Mouse (Mus musculus) liver, embryonic 12.5 days (tissue): Measurements from ENCODE around the gene Rasef. TPM values are rescaled to one million over a fixed set of nuclear protein-coding genes. Genes with fewer than 3 reads are reported as not detected.
"Not testable (repeated sequence)": the region's sequence is repeated elsewhere in the genome, so short reads cannot be mapped to it uniquely, and the experiment has no call there.

Experiments used
- ATAC-seq: fragments of 200-750 bp; cut with Nextera tagmentation; 2 replicates; pipeline ENCODE4 v1.8.0; 2017; ENCODE audit warnings: moderate number of reproducible peaks, mild to moderate bottlenecking, moderate library complexity
- H3K27ac ChIP-seq: fragments of 300-500 bp; sonication (generic); 2 replicates; pipeline ENCODE4 v1.5.1; 2016; ENCODE audit warnings: mild to moderate bottlenecking
- H3K27me3 ChIP-seq: fragments of 300-500 bp; sonication (generic); replicated peaks from 2 replicates; pipeline ENCODE4 v1.6.1; 2016; ENCODE audit warnings: mild to moderate bottlenecking, moderate library complexity
- H3K36me3 ChIP-seq: fragments of 300-500 bp; sonication (generic); 2 replicates; pipeline ENCODE4 v1.6.1; 2016; ENCODE audit warnings: mild to moderate bottlenecking, moderate library complexity
- H3K4me1 ChIP-seq: fragments of 300-500 bp; sonication (generic); 2 replicates; pipeline ENCODE4 v1.6.1; 2016
- H3K4me2 ChIP-seq: fragments of 300-500 bp; sonication (generic); 2 replicates; pipeline ENCODE4 v1.6.1; 2016; ENCODE audit warnings: mild to moderate bottlenecking, moderate library complexity
- H3K4me3 ChIP-seq: fragments of 300-500 bp; sonication (generic); 2 replicates; pipeline ENCODE4 v1.5.1; 2016; ENCODE audit warnings: mild to moderate bottlenecking, moderate library complexity
- H3K9ac ChIP-seq: fragments of 300-500 bp; sonication (generic); 2 replicates; pipeline ENCODE4 v1.6.1; 2016; ENCODE audit warnings: mild to moderate bottlenecking, moderate library complexity
- H3K9me3 ChIP-seq: fragments of 300-500 bp; sonication (generic); replicated peaks from 2 replicates; pipeline ENCODE4 v1.6.1; 2016; ENCODE audit warnings: mild to moderate bottlenecking, moderate library complexity
- WGBS: fragments of 180-500 bp; shearing (Covaris S2); methylation state at CpG from one replicate; pipeline ENCODE4 v1.1.7; 2016; ENCODE audit not compliant: insufficient replicate concordance; 5-methylcytosine and 5-hydroxymethylcytosine counted together
- polyA plus RNA-seq: library from polyadenylated mRNA; unstranded; fragments of >200 nt; fragmentation: Nextera tagmentation; extraction: Ambion mirVana; gene quantifications from 2 replicates; pipeline ENCODE4 v1.2.1, GENCODE M21; 2016

Rasef gene
- polyA plus RNA-seq, 1 experiment from 2014 or later, result not detected

DNA sequence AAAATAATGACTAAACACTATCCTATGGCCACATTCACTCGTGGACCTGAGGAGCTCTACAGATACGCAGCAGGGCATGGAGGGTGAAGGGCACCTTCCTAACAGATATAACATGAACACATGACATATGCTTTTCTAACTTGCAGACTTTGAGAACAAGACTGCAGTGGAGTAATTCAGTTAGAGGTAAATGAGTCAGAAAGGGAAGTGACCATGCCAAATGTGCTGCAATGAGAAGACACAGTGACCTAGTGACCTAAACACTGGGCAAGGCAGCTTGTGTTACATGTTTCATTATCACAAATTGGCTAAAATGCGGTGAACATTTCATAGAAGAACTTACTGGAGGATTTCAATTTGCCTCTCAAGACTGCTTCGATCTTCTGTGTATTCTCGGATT is 42.6 kb downstream of the Rasef start:
- Histone ChIP-seq H3K27me3 (no peaks in the 10 kb centered on the region), H3K36me3 (no peaks in the 10 kb centered on the region), H3K4me3 (no peak overlapping the region), H3K9me3 (no peaks in the 10 kb centered on the region), H3K9ac (no peak overlapping the region), H3K4me2 (no peak overlapping the region), H3K27ac (no peak overlapping the region), H3K4me1 (no peaks in the 10 kb centered on the region)
- ATAC-seq, result no peak
- WGBS, result 72% methylated on average over 5 of the region's 5 CpGs

DNA sequence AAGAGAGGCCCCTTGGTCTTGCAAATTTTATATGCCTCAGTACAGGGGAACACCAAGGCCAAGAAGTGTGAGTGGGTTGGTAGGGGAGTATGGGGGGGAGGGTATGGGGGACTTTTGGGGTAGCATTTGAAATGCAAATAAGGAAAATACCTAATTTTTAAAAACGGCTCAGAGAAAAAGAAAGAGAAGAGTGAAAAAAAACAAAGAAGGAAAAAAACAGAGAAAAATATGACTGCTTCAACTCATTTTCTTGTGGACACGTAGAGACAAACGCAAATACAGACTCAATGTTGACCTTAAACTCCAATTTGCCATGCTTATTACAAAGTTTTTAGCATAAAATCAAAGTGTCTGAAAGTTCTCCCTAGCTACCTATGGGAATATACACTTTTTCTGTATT is 51.4 kb downstream of the Rasef start:
- 76% methylated on average over 3 of the region's 3 CpGs for WGBS
- Histone ChIP-seq H3K9ac (no peak overlapping the region), H3K4me1 (no peaks in the 10 kb centered on the region), H3K4me3 (no peak overlapping the region), H3K27me3 (no peaks in the 10 kb centered on the region), H3K4me2 (no peak overlapping the region), H3K36me3 (no peaks in the 10 kb centered on the region), H3K9me3 (no peaks in the 10 kb centered on the region), H3K27ac (no peak overlapping the region)
- ATAC-seq, result no peak

GRCm38 (mm10) chr4:73719819-73720218 is 71.0 kb downstream of the Rasef start:
- no peaks in the 10 kb centered on the region for H3K36me3 ChIP-seq
- no peaks in the 10 kb centered on the region for H3K27me3 ChIP-seq
- no peak overlapping the region for H3K27ac ChIP-seq
- no peak for ATAC-seq
- H3K9me3 ChIP-seq, result no peaks in the 10 kb centered on the region
- H3K4me2 ChIP-seq, result no peak overlapping the region
- H3K4me1 ChIP-seq, result no peaks in the 10 kb centered on the region
- no peak overlapping the region for H3K4me3 ChIP-seq
- no peak overlapping the region for H3K9ac ChIP-seq

DNA sequence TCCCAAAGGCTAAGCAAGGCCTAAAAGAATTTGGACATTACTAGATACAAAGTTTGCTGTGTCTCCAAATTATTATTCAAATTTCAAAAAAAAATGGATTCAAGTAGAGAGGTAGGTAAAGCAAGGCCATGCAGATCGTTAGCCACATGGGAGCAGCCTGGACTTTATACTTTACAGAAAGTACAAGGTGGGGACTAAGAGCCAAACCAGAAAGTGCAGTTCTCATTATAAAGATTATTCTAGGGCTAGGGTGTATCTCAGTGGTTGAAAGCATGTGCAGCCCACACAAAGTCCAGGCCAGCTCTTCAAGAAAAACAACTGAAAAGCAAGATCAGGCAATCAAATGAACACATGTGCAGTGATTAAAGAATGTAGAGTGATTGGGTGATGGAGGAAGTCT is 72.0 kb downstream of the Rasef start:
- WGBS, result 57% methylated on average over 1 of the region's 1 CpGs
- Histone ChIP-seq H3K4me1 (no peaks in the 10 kb centered on the region), H3K27ac (no peak overlapping the region), H3K4me3 (no peak overlapping the region), H3K4me2 (no peak overlapping the region), H3K27me3 (no peaks in the 10 kb centered on the region), H3K9me3 (no peaks in the 10 kb centered on the region), H3K9ac (no peak overlapping the region), H3K36me3 (no peaks in the 10 kb centered on the region)
- ATAC-seq, result no peak

GRCm38 (mm10) chr4:73683216-73683615 is 107.6 kb downstream of the Rasef start, which contains the start of gene Gm428:
Gene Gm428, plus strand, starts transcription at chr4:73683516.
- not testable (repeated sequence) for H3K9me3 ChIP-seq, H3K4me1 ChIP-seq, ATAC-seq, H3K27me3 ChIP-seq, H3K4me3 ChIP-seq, H3K36me3 ChIP-seq, H3K4me2 ChIP-seq, H3K27ac ChIP-seq, H3K9ac ChIP-seq
- WGBS, result 58% methylated on average over 1 of the region's 4 CpGs

GRCm38 (mm10) chr4:73668054-73668453 is 122.7 kb downstream of the Rasef start, which contains the start of gene Gm11239:
Gene Gm11239, plus strand, starts transcription at chr4:73668354.
- H3K9me3 ChIP-seq, H3K9ac ChIP-seq, H3K27ac ChIP-seq, H3K4me2 ChIP-seq, ATAC-seq, H3K4me3 ChIP-seq, H3K27me3 ChIP-seq, H3K36me3 ChIP-seq, H3K4me1 ChIP-seq: not testable (repeated sequence)
- WGBS, result no CpG with 5 or more reads among the region's 4 CpGs

Other genes with a start within 250 kb of the Rasef start
- gene Gm11238, start 183.1 kb downstream of the Rasef start, polyA plus RNA-seq, result not detected in 2 replicates
- gene Gm11237, start 168.0 kb downstream of the Rasef start, polyA plus RNA-seq, result not detected in 2 replicates
- not detected in 2 replicates for gene Gm11236, start 152.9 kb downstream of the Rasef start, polyA plus RNA-seq
- not detected in 2 replicates for gene Gm11239, start 122.6 kb downstream of the Rasef start, polyA plus RNA-seq
- gene Gm428, start 107.5 kb downstream of the Rasef start, polyA plus RNA-seq, result not detected in 2 replicates
- gene Gm11758, start 85.3 kb upstream of the Rasef start, polyA plus RNA-seq, result not detected in 2 replicates
- not detected in 2 replicates for gene Gm11757, start 100.1 kb upstream of the Rasef start, polyA plus RNA-seq
- gene Gm13871, start 115.0 kb upstream of the Rasef start, polyA plus RNA-seq, result not detected in 2 replicates
- gene Gm11756, start 129.8 kb upstream of the Rasef start, polyA plus RNA-seq, result not detected in 2 replicates
- not detected in 2 replicates for gene 2310002L09Rik, start 159.9 kb upstream of the Rasef start, polyA plus RNA-seq
- 0.05 and 0.20 TPM in 2 replicates for gene Frmd3, start 222.4 kb upstream of the Rasef start, polyA plus RNA-seq